ENCODE assay signal across 22 mouse cellular contexts in the genomic region with DNA sequence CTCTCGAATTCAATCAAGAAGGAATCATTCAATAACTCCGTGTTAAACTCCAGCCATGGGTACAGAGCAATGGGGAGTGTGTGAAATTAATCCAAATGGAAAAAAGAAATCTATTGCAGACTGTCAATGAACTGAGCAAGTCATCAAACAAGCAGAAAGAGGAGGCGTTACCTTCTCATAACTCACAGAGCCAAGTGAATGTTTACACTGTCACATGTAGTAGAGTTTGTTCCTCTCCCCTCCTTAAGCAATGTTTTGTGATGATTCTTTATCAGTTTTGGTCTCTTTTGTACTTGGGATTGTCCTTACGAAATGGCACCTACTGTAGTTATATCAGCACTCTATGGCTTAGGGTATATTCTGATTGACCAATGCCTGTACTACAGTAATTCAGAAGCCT.
DNase-seq lines count a peak whose midpoint lies in the region; ATAC-seq and TF ChIP-seq lines count a peak whose summit lies in the region.
"Had no signal": no experiment of that assay in that cellular context is flagged by ENCODE, and none has a peak within 500 bp of the region (broad histone marks: within the 10 kb centered on the region; RNA-seq: fewer than 3 reads in every experiment).

No protein-coding gene starts in this region.

- no peak overlapping the region for H3K9ac ChIP-seq in forebrain, embryonic 14.5 days (ENCODE audit: low read length)
- H3K9ac ChIP-seq in forebrain, embryonic 15.5 days (replicated peaks): no peak overlapping the region
- H3K9ac ChIP-seq in liver, adult 2 months (ENCODE audit: low read depth, low read length): no peak overlapping the region
- H3K9ac ChIP-seq in neural tube, embryonic 11.5 days (ENCODE audit: low read length): no peak overlapping the region
- no peak overlapping the region for H3K9ac ChIP-seq in neural tube, embryonic 15.5 days (replicated peaks)
- H3K9ac ChIP-seq: embryonic facial prominence, embryonic 13.5 days; forebrain, embryonic 13.5 days; heart, embryonic 13.5 days; hindbrain, embryonic 12.5 days had no signal

- no peak overlapping the region for H3K4me2 ChIP-seq in forebrain, embryonic 14.5 days (ENCODE audit: low read length)
- H3K4me2 ChIP-seq in forebrain, embryonic 15.5 days (replicated peaks): no peak overlapping the region
- no peak overlapping the region for H3K4me2 ChIP-seq in neural tube, embryonic 11.5 days (ENCODE audit: low read depth)
- no peak overlapping the region for H3K4me2 ChIP-seq in neural tube, embryonic 15.5 days
- H3K4me2 ChIP-seq: embryonic facial prominence, embryonic 13.5 days; forebrain, embryonic 13.5 days; heart, embryonic 13.5 days; hindbrain, embryonic 12.5 days had no signal

- peak; percentile 20; the same call in 1 of the 2 replicates for ATAC-seq in forebrain, embryonic 14.5 days
- no peak for ATAC-seq in forebrain, embryonic 15.5 days (replicated peaks)
- ATAC-seq in neural tube, embryonic 11.5 days (ENCODE audit: insufficient read depth, low FRiP score, low TSS enrichment): 0 out of 2 replicates have a peak, but pooled peaks have one; percentile 6
- no peak for ATAC-seq in neural tube, embryonic 15.5 days (ENCODE audit: low FRiP score)
- ATAC-seq: activated CD4-positive, CD25-positive, alpha-beta regulatory T cell, adult 4 months had no signal

- no peaks in the 10 kb centered on the region for H3K79me2 ChIP-seq in liver, adult 2 months (ENCODE audit: control insufficient read depth, insufficient read depth, low read length)

- no peak for TF ChIP-seq CTCF in liver, adult 2 months (IDR thresholded peaks at IDR 0.05; ENCODE audit: low read depth, low read length)

- H3K4me3 ChIP-seq in forebrain, embryonic 14.5 days (ENCODE audit: low read depth, low read length): no peak overlapping the region
- no peak overlapping the region for H3K4me3 ChIP-seq in forebrain, embryonic 15.5 days
- H3K4me3 ChIP-seq in liver, adult 2 months (ENCODE audit: insufficient read depth, low read depth, low read length): no peak overlapping the region
- no peak overlapping the region for H3K4me3 ChIP-seq in neural tube, embryonic 11.5 days (ENCODE audit: low read depth, low read length)
- no peak overlapping the region for H3K4me3 ChIP-seq in neural tube, embryonic 15.5 days (replicated peaks)
- H3K4me3 ChIP-seq: embryonic facial prominence, embryonic 10.5 days; embryonic facial prominence, embryonic 13.5 days; erythroblast, embryonic 14.5 days; forebrain, embryonic 13.5 days; heart, adult 2 months; heart, embryonic 10.5 days; heart, embryonic 13.5 days; hindbrain, embryonic 12.5 days had no signal

- H3K9me3 ChIP-seq in forebrain, embryonic 14.5 days (replicated peaks; ENCODE audit: control insufficient read depth, low read length): no peaks in the 10 kb centered on the region
- no peaks in the 10 kb centered on the region for H3K9me3 ChIP-seq in forebrain, embryonic 15.5 days
- H3K9me3 ChIP-seq in neural tube, embryonic 11.5 days (ENCODE audit: control insufficient read depth, low read length): no peaks in the 10 kb centered on the region
- H3K9me3 ChIP-seq in neural tube, embryonic 15.5 days (replicated peaks): no peaks in the 10 kb centered on the region
- H3K9me3 ChIP-seq: embryonic facial prominence, embryonic 10.5 days; embryonic facial prominence, embryonic 13.5 days; forebrain, embryonic 13.5 days; heart, embryonic 10.5 days; heart, embryonic 13.5 days; hindbrain, embryonic 12.5 days had no signal

- WGBS in forebrain, embryonic 14.5 days: 65% methylated on average over 4 of the region's 4 CpGs
- 64% methylated on average over 4 of the region's 4 CpGs for WGBS in forebrain, embryonic 15.5 days
- 17% methylated on average over 4 of the region's 4 CpGs for WGBS in liver, adult 2 months
- WGBS in neural tube, embryonic 11.5 days: 72% methylated on average over 4 of the region's 4 CpGs
- 55% methylated on average over 4 of the region's 4 CpGs for WGBS in neural tube, embryonic 15.5 days

- TF ChIP-seq POLR2A in liver, adult 2 months (IDR thresholded peaks at IDR 0.05; ENCODE audit: extremely low read depth, insufficient read depth, low read length): no peak

- H3K27ac ChIP-seq in forebrain, embryonic 14.5 days (ENCODE audit: low read depth, low read length): no peak overlapping the region
- no peak overlapping the region for H3K27ac ChIP-seq in forebrain, embryonic 15.5 days (replicated peaks)
- H3K27ac ChIP-seq in liver, adult 2 months (replicated peaks; ENCODE audit: insufficient read depth, low read depth, low read length): no peak overlapping the region
- H3K27ac ChIP-seq in neural tube, embryonic 11.5 days (ENCODE audit: low read depth, low read length): no peak overlapping the region
- no peak overlapping the region for H3K27ac ChIP-seq in neural tube, embryonic 15.5 days (replicated peaks)
- H3K27ac ChIP-seq: embryonic facial prominence, embryonic 10.5 days; embryonic facial prominence, embryonic 13.5 days; forebrain, embryonic 13.5 days; heart, adult 2 months; heart, embryonic 10.5 days; heart, embryonic 13.5 days; hindbrain, embryonic 12.5 days had no signal

- no peak for DNase-seq in forebrain, embryonic 14.5 days (ENCODE audit: low spot score)
- peak; percentile 83 for DNase-seq in liver, adult 2 months (ENCODE audit: extremely low read depth, low read depth, low spot score)
- DNase-seq in liver (no peak), 416B (ENCODE audit: low read depth) (peak; percentile 5)
- no peak for DNase-seq in neural tube, embryonic 11.5 days (ENCODE audit: low spot score)
- no peak for DNase-seq in thymus, postnatal 14 days
- DNase-seq: cerebellum, adult 11-12 months; cerebellum, adult 8-10 months; embryo, embryonic 11 days; gastrocnemius, postnatal 10 days; gastrocnemius, postnatal 36 days; heart, adult 2 months had no signal

- H3K36me3 ChIP-seq in forebrain, embryonic 14.5 days (ENCODE audit: control insufficient read depth, insufficient read depth, low read length): no peaks in the 10 kb centered on the region
- H3K36me3 ChIP-seq in forebrain, embryonic 15.5 days: no peaks in the 10 kb centered on the region
- no peaks in the 10 kb centered on the region for H3K36me3 ChIP-seq in liver, adult 2 months (ENCODE audit: control insufficient read depth, insufficient read depth, low read length)
- no peaks in the 10 kb centered on the region for H3K36me3 ChIP-seq in neural tube, embryonic 11.5 days (ENCODE audit: control insufficient read depth, insufficient read depth, low read length)
- no peaks in the 10 kb centered on the region for H3K36me3 ChIP-seq in neural tube, embryonic 15.5 days
- H3K36me3 ChIP-seq: embryonic facial prominence, embryonic 10.5 days; embryonic facial prominence, embryonic 13.5 days; heart, embryonic 10.5 days; heart, embryonic 13.5 days; hindbrain, embryonic 12.5 days had no signal

- peaks cover 2% of the 10 kb centered on the region; the same call in 1 of the 2 replicates for H3K4me1 ChIP-seq in forebrain, embryonic 14.5 days (ENCODE audit: control insufficient read depth, insufficient read depth, low read length)
- no peaks in the 10 kb centered on the region; the same call in 1 of the 2 replicates for H3K4me1 ChIP-seq in forebrain, embryonic 15.5 days
- no peaks in the 10 kb centered on the region; the same call in 1 of the 2 replicates for H3K4me1 ChIP-seq in liver, adult 2 months (ENCODE audit: control insufficient read depth, insufficient read depth, low read length)
- no peaks in the 10 kb centered on the region for H3K4me1 ChIP-seq in neural tube, embryonic 11.5 days (ENCODE audit: control insufficient read depth, insufficient read depth, low read length)
- H3K4me1 ChIP-seq in neural tube, embryonic 15.5 days: no peaks in the 10 kb centered on the region
- H3K4me1 ChIP-seq: heart, embryonic 10.5 days; hindbrain, embryonic 12.5 days had no signal

- H3K27me3 ChIP-seq in forebrain, embryonic 14.5 days (replicated peaks; ENCODE audit: control insufficient read depth, insufficient read depth, low read length): no peaks in the 10 kb centered on the region
- no peaks in the 10 kb centered on the region for H3K27me3 ChIP-seq in forebrain, embryonic 15.5 days
- H3K27me3 ChIP-seq in liver, adult 2 months (ENCODE audit: control insufficient read depth, insufficient read depth, low read length): no peaks in the 10 kb centered on the region; the same call in 1 of the 2 replicates
- no peaks in the 10 kb centered on the region for H3K27me3 ChIP-seq in neural tube, embryonic 11.5 days (ENCODE audit: control insufficient read depth, insufficient read depth, low read length)
- no peaks in the 10 kb centered on the region for H3K27me3 ChIP-seq in neural tube, embryonic 15.5 days (replicated peaks)
- H3K27me3 ChIP-seq: embryonic facial prominence, embryonic 13.5 days; forebrain, embryonic 13.5 days; hindbrain, embryonic 12.5 days had no signal

Comparison
In these comparisons a context has a peak if more than half of its experiments do, and no peak if none do; other contexts are left out.
1. ATAC-seq: peak in forebrain, embryonic 14.5 days (single experiment) and neural tube, embryonic 11.5 days (single experiment); none in forebrain, embryonic 15.5 days (single experiment) and neural tube, embryonic 15.5 days (single experiment).
2. DNase-seq: peak in liver, adult 2 months (single experiment) and 416B (single experiment); none in forebrain, embryonic 14.5 days (single experiment), liver (single experiment), neural tube, embryonic 11.5 days (single experiment) and thymus, postnatal 14 days (single experiment).